Mouse (Mus musculus) kidney, adult 9 months (tissue): ENCODE measurements around the gene Gmppb.

Source experiments
- DNase-seq: peaks from one replicate; pipeline ENCODE4 v3.0.0; 2022

The Gmppb gene

GRCm38 (mm10) chr9:108051931-108052220 lies 2.8 kb downstream of the Gmppb start:
- no peak for DNase-seq

DNA sequence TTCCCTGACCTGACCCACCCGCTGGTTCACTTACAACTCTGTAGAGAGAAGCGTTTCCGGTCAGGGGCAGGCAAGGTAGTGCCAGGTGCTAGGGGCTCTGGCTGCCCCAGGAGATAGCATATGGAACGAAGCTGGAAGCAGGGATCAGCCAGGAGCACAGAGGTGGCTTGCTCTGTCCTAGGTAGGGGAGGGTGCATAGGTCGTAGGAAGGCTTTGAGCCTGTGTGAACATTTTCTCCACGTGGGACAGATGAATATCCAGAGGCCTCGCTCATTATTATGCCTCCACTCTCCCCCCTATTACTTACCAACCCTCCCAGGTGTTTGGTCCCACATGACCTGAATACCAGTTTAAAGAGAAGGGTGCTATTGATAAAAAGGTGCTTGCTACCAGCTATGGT lies 3.4 kb downstream of the Gmppb start:
- DNase-seq = no peak

DNA sequence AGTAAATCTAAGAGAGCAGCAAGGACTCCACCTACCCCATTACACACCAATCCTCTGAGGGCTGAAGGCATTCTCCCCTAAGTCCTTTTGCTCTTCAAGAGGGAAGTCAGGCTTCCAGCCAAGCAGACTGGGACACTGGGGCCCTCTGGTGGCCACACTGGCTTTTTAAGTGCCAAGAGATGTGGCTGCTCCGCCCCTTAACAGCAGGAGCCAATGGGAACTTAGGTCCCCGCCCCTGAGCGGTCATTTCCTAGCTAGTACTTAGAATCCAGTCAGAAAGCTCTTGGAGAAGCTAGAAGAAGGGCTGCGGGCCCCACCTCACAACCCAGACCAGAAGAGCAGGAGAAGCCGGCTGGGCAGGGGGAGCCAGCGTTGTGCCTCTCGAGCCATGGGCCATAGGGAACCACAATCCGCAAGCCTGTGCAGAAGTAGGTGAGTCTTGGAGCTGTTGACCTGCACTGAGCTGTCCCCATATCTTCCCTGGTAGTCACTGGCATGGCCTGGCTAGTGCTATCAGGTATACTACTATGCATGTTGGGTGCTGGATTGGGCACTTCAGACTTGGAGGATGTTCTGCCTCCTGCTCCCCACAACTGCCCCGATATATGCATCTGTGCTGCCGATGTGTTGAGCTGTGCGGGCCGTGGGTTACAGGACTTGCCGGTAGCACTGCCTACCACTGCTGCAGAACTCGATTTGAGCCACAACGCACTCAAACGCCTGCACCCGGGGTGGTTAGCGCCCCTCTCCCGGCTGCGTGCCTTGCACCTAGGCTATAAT lies 4.0 kb downstream of the Gmppb start, which contains the start of gene Amigo3:
Gene Amigo3 (plus strand): TSS at position 275 of the 780 bp plus-strand sequence.
- DNase-seq = peak; percentile 99

DNA sequence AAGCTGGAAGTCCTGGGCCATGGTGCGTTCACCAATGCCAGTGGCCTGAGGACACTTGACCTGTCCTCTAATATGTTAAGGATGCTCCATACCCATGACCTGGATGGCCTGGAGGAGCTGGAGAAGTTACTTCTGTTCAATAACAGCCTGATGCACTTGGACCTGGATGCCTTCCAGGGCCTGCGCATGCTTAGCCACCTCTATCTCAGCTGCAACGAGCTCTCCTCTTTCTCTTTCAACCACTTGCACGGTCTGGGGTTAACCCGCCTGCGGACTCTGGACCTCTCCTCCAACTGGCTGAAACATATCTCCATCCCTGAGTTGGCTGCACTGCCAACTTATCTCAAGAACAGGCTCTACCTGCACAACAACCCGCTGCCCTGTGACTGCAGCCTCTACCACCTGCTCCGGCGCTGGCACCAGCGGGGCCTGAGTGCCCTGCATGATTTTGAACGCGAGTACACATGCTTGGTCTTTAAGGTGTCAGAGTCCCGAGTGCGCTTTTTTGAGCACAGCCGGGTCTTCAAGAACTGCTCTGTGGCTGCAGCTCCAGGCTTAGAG lies 4.7 kb downstream of the Gmppb start:
- DNase-seq = no peak

GRCm38 (mm10) chr9:108054331-108055040 lies 5.4 kb downstream of the Gmppb start:
- DNase-seq = no peak

- DNase-seq = no peak
Measured at GRCm38 (mm10) chr9:108055061-108055460, 6.0 kb downstream of the Gmppb start.

DNA sequence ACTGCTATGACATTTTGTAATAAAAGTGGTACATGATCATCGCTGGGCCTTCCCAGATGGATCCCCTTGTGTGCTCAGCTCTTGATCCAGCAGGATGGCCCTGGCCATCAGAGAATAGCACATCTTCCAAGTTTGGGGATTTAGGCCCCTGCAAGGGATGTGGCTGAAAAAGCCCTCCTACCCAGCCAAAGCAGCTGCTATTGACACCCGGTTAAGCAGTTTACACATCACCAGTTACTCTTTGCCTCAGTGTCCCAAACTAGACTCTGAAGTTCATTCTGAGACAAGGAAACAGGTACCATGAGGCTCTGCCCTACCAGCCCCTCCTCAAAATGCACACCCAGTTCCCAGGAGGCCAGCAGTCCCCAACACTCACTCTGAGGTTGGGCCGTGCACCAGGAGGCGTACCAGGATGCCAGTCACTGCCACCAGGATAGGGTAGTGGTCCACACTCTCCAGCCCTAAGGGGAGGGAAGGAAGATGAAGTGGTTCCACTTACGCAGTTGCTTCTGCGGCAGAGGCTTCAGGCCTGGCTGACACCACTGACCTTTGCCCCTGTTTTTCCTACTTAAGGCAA lies 6.7 kb downstream of the Gmppb start:
- DNase-seq = no peak

DNA sequence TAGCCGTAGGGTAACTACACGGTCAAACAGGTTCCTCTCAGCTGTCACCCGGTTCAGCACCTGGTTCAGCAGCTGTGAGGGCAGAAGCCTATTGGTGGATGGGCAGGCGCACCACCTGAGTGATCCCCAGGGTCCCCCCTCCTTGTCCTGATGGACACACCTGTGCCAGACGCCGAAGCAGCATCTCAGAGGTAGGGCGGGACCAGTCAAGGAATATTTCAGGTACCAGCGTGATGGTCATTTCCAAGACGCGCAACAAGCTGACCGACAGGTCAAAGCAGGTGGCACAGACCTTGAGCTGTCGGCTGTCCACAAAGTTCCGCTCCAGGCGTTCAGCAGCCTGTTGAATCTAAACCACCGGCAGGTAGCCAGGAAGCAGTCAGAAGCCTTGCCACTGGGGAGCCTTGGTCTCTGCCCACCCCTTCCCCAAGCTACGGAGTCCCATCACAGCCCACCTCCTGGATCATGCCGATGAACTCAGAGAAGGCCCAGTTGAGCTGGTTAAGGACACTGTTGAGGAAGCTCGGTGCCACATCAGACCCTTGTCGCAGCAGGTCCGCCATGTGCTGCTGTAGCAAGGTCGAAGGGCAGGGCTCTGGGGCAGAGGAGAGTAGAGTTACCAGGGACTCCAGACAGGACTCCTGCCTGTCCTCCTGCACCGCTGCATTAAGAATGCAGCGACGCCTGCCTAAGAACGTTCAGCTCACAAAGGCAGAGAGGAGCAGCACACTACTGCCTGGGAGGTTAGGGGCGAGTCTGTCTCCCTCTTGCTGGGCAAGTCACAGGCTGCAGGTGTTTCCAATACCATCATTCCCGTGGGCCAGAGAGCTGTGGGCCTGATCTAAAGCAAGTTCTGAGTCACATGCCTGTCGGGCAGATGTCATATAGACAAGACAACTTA lies 7.6 kb downstream of the Gmppb start:
- no peak for DNase-seq

DNA sequence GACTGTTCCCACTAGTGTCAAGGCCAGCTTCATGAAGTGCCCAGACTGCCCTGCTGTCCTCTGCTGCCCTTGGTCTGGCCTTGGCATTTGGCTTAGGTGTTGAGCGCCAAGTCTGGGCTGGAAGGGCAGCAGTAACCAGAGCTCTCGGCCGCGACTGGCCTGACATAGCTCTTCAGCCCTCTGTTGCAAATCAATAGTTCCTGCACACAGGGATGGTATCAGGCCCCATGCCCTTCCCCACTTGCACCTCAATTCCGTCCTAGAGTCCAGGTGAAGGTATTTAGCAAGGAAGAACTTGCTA lies 8.2 kb downstream of the Gmppb start:
- DNase-seq = no peak

DNA sequence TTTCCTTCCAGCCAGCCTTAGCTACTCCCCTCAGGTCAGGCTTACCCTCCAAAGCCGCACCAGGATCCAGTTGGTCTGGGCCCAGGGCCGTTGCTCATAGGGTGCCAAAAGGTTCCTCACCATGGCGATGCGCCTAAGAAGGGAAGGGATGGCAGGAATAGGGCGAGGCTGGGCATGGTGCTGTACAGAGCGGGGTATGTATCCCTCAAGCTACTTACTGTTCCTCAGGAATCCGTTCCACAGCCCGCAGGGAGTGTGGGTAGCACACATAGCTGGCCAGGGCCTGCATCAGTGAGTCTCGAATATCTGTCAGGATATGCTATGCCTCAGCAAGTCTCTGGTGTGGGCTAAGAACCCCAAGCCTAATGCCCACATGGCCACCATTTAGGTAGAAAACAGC lies 9.2 kb downstream of the Gmppb start:
- DNase-seq = no peak

GRCm38 (mm10) chr9:108062142-108062541 lies 13.1 kb downstream of the Gmppb start:
- no peak for DNase-seq

DNA sequence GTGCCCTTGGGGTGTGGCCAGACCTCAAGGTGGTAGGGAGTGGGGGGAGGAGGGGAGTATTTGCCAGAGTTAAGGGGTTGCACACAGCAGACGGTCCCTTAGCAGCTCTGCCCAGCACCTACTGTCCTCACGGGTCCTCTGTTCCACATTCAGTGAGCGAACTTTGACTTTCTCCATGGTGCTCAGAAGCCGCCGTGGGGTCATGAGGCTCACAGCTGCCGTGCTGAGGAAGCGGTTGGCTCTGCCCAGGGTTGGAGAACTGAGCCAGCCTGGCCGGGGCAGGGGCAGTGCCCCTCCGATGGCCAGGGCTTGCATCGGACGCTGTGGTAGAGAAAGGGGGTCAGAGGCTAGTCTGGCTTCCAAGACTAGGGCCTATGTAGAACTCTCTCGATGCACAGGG lies 14.3 kb downstream of the Gmppb start:
- DNase-seq = no peak

GRCm38 (mm10) chr9:108065491-108066011 lies 16.5 kb downstream of the Gmppb start:
- peak; percentile 61 for DNase-seq

GRCm38 (mm10) chr9:108067199-108067598 lies 18.2 kb downstream of the Gmppb start:
- DNase-seq = no peak

DNA sequence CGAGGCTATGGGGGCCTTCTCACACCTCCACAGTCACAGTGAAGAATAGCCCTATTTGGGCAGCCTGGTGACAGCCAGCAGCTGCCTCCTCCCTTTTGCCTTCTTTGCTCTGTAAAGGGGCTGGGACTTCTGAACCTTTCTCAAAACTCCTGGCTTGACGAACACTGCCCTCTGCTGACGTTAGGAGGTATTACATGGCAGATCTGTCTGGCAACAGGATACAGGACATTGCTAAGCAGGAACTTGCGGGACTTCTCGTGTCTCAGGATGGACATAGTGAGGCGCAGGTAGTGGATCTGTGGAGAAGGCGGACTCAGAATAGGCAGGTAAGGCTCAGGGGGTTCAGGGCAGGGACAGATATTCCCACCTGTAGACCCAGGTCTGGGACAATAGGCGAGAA lies 18.9 kb downstream of the Gmppb start:
- peak; percentile 90 for DNase-seq

DNA sequence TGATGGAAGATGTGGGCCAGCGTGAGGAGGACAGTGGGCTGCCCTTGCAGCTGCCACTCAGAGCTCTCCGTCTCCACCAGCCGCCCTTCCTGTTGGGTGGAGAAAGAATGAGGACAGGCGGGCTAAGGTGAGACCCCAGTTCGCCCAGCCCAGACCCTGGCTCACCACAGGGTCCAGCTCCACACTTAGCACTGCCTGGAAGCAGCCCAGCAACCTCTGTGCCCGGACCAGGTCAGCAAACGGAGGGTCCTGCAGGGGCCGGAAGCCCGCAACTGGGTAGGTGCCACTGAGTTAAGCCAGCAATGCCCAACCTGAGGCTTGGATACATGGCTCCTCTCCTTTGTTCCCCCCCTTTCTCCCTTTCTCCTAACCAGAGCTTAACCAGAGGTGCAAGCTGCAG lies 20.0 kb downstream of the Gmppb start:
- no peak for DNase-seq

- no peak for DNase-seq
Measured at GRCm38 (mm10) chr9:108069529-108069928, 20.5 kb downstream of the Gmppb start.

DNA sequence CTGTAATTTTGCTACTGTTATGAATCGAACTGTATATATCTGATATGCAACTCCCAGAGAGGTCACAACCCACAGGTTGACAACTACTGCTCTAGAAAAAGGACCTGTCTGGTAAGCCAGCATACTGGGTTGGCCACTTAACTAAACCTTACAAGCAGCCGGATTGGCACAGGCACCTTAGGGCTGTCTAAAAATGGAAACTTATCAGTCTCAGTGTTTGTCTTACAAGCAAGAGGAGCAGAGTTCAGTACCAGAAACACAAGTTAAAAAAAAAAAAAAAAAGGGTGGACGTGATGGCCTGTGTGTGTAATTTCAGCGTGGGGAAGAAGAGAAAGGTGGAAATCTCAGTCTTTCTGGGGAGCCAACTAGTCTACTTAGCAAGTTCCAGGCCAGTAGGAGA lies 22.8 kb downstream of the Gmppb start:
- no peak for DNase-seq

GRCm38 (mm10) chr9:108072481-108072924 lies 23.5 kb downstream of the Gmppb start:
- DNase-seq = no peak

- DNase-seq = no peak
Measured at GRCm38 (mm10) chr9:108073141-108073930, 24.3 kb downstream of the Gmppb start.

DNA sequence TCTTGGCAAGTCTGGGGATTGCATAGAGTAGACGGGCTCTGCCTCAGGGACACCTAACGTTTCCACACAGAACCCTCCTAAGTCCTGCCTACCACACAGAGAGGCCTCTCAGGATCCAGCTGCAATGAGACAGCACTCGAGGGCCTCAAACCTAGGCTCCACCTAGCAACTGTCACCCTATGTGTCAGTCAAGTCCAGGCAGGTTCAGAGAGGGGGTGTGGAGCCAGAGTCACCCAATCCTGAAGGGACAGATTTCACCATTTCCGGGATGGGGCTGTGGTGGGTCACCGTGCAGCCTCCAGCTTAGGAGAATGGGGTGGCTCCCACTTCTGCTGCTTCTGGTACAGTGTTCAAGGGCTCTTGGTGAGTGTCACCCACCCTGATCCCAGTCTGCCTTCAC lies 31.1 kb downstream of the Gmppb start, which contains the start of gene Mst1:
Gene Mst1 (plus strand): TSS at position 269 of the 400 bp plus-strand sequence.
- DNase-seq = no peak

- DNase-seq = no peak
Measured at GRCm38 (mm10) chr9:108082549-108082948, 33.5 kb downstream of the Gmppb start.
